Mouse (Mus musculus) brain, adult 10 weeks (tissue): ENCODE measurements around the gene Stard8. TPM values are rescaled to one million over a fixed set of nuclear protein-coding genes. Genes with fewer than 3 reads are reported as not detected.

Source experiments
- polyA plus RNA-seq: library from polyadenylated mRNA; stranded (reverse); fragments of 350-450 nt; fragmentation: Illumina TruSeq; extraction: RNeasy Lipid Tissue Mini Kit (QIAGEN cat#74804); gene quantifications from one replicate; pipeline ENCODE4 v1.2.3, GENCODE M21; 2015; ENCODE audit warnings: low read depth, low replicate concordance

Stard8 gene
- polyA plus RNA-seq: 20.4 TPM

GRCm38 (mm10) chrX:99003046-99003445 lies at the start of gene Stard8:
Gene Stard8, plus strand, starts transcription at chrX:99003248.

Other genes with a start within 250 kb of the Stard8 start
- 39.2 TPM for gene Ophn1, start 112.2 kb upstream of the Stard8 start, polyA plus RNA-seq
- gene Yipf6, start 66.9 kb upstream of the Stard8 start, polyA plus RNA-seq: 29.4 TPM
- gene Efnb1, start 132.9 kb downstream of the Stard8 start, polyA plus RNA-seq: 7.4 TPM